ENCODE assay signal across 9 mouse cellular contexts in the genomic region with DNA sequence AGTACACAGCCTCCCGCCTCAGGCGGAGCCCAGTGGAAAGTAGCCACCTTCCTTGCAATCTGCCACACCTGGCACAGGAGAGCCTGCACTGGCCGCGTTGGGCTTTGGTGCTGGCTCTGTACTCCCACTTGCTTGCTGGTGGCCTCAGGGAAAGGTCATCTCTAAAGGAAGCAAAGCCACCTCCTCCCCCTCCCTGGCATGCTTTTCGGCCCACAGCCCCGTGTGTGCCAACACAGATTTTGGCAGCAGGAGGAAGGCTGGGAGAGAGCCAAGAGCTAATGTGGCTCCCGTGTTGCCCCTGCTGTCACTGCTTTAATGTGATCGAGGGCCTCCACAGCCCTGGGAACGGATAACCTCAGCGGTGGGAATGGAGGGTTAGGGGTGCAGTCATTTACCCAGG.
DNase-seq lines count a peak whose midpoint lies in the region; ATAC-seq lines count a peak whose summit lies in the region.
"Had no signal": no experiment of that assay in that cellular context is flagged by ENCODE, and none has a peak within 500 bp of the region (broad histone marks: within the 10 kb centered on the region; RNA-seq: fewer than 3 reads in every experiment).

No protein-coding gene starts in this region.

- no peak overlapping the region for H3K4me3 ChIP-seq in heart, embryonic 14.5 days (ENCODE audit: control insufficient read depth in 1 of 2, insufficient read depth in 1 of 2, low read depth in 1 of 2, low read length in 2 of 2)
- no peak overlapping the region for H3K4me3 ChIP-seq in neural tube, embryonic 13.5 days

- H3K27ac ChIP-seq in heart, embryonic 14.5 days (replicated peaks in 1 of 2; ENCODE audit: control insufficient read depth in 1 of 2, insufficient read depth in 1 of 2, low read depth in 2 of 2, low read length in 2 of 2): no peak overlapping the region
- H3K27ac ChIP-seq in neural tube, embryonic 13.5 days (replicated peaks): peak overlapping the region; percentile 81

- no peaks in the 10 kb centered on the region for H3K27me3 ChIP-seq in heart, embryonic 14.5 days (ENCODE audit: control insufficient read depth, insufficient read depth, low read length)
- no peaks in the 10 kb centered on the region for H3K27me3 ChIP-seq in neural tube, embryonic 13.5 days
- H3K27me3 ChIP-seq: Patski had no signal

- H3K9me3 ChIP-seq in heart, embryonic 14.5 days (ENCODE audit: control insufficient read depth, low read length): no peaks in the 10 kb centered on the region
- H3K9me3 ChIP-seq in neural tube, embryonic 13.5 days: no peaks in the 10 kb centered on the region

- H3K4me1 ChIP-seq in heart, embryonic 14.5 days (ENCODE audit: control insufficient read depth in 2 of 2, insufficient read depth in 2 of 2, low read length in 2 of 2): peaks cover 2 to 14% of the 10 kb centered on the region in 2 experiments; a peak in 3 of 4 replicates
- peaks cover 70% of the 10 kb centered on the region for H3K4me1 ChIP-seq in neural tube, embryonic 13.5 days (replicated peaks)

- no peaks in the 10 kb centered on the region for H3K36me3 ChIP-seq in heart, embryonic 14.5 days (ENCODE audit: control insufficient read depth, insufficient read depth, low read length)
- H3K36me3 ChIP-seq in neural tube, embryonic 13.5 days: no peaks in the 10 kb centered on the region

- 60% methylated on average over 10 of the region's 10 CpGs for WGBS in heart, embryonic 14.5 days
- 26% methylated on average over 10 of the region's 10 CpGs for WGBS in neural tube, embryonic 13.5 days

- no peak overlapping the region for H3K9ac ChIP-seq in heart, embryonic 14.5 days (ENCODE audit: low read length)
- 0 out of 2 replicates have a peak overlapping the region, but pooled peaks have one; percentile 27 for H3K9ac ChIP-seq in neural tube, embryonic 13.5 days

- DNase-seq in ovary, adult 18-20 months (ENCODE audit: low spot score): peak; percentile 24
- no peak for DNase-seq in ovary, postnatal 10 days (ENCODE audit: low spot score)
- peak; percentile 65 for DNase-seq in cerebellum, postnatal 36 days
- peak; percentile 31 to 40 for DNase-seq in kidney, postnatal 4 days
- no peak for DNase-seq in spleen, adult 12 weeks (ENCODE audit: low spot score)
- DNase-seq in thymus, postnatal 0 days (ENCODE audit: low spot score): no peak

- ATAC-seq in heart, embryonic 14.5 days (ENCODE audit: insufficient number of reproducible peaks, insufficient read depth, low FRiP score, low read depth): peak; percentile 51; the same call in 1 of the 2 replicates
- ATAC-seq in neural tube, embryonic 13.5 days (ENCODE audit: low read depth): peak; percentile 62
- ATAC-seq: Patski had no signal

- no peak overlapping the region for H3K4me2 ChIP-seq in heart, embryonic 14.5 days (ENCODE audit: low read length)
- H3K4me2 ChIP-seq in neural tube, embryonic 13.5 days: peak overlapping the region; percentile 55; the same call in 1 of the 2 replicates

Comparison
In these comparisons a context has a peak if more than half of its experiments do, and no peak if none do; other contexts are left out.
1. DNase-seq: peak in ovary, adult 18-20 months (single experiment), cerebellum, postnatal 36 days (2 of 2) and kidney, postnatal 4 days (2 of 2); none in ovary, postnatal 10 days (single experiment), spleen, adult 12 weeks (single experiment) and thymus, postnatal 0 days (single experiment).